Mouse (Mus musculus) intestine, embryonic 14.5 days (tissue): Measurements from ENCODE around the gene Szrd1. TPM values are rescaled to one million over a fixed set of nuclear protein-coding genes. Genes with fewer than 3 reads are reported as not detected.
"Not testable (repeated sequence)": the region's sequence is repeated elsewhere in the genome, so short reads cannot be mapped to it uniquely, and the experiment has no call there.

ENCODE experiments used
- ATAC-seq: fragments of 200-750 bp; cut with Nextera tagmentation; replicated peaks from 2 replicates; pipeline ENCODE4 v1.8.0; 2017; ENCODE audit warnings: low read depth, moderate number of reproducible peaks, moderate TSS enrichment, moderate library complexity; ENCODE audit not compliant: low FRiP score, low TSS enrichment
- DNase-seq: peaks from one replicate; pipeline ENCODE4 v3.0.0-alpha.2; 2018; ENCODE audit warnings: low spot score
- H3K27ac ChIP-seq: fragments of 300-500 bp; sonication (generic); 2 replicates; pipeline ENCODE4 v1.5.1; 2014; ENCODE audit warnings: low read depth, mild to moderate bottlenecking, control low read depth
- H3K27me3 ChIP-seq: fragments of 300-500 bp; sonication (generic); replicated peaks from 2 replicates; pipeline ENCODE4 v1.6.1; 2014; ENCODE audit warnings: low read length, control low read depth; ENCODE audit not compliant: control insufficient read depth, insufficient read depth
- H3K36me3 ChIP-seq: fragments of 300-500 bp; sonication (generic); 2 replicates; pipeline ENCODE4 v1.6.1; 2014; ENCODE audit warnings: low read length, control low read depth; ENCODE audit not compliant: control insufficient read depth, insufficient read depth
- H3K4me1 ChIP-seq: fragments of 300-500 bp; sonication (generic); replicated peaks from 2 replicates; pipeline ENCODE4 v1.6.1; 2014; ENCODE audit warnings: low read length, control low read depth, mixed read lengths; ENCODE audit not compliant: control insufficient read depth, insufficient read depth
- H3K4me2 ChIP-seq: fragments of 300-500 bp; sonication (generic); 2 replicates; pipeline ENCODE4 v1.6.1; 2014; ENCODE audit warnings: low read length
- H3K4me3 ChIP-seq: fragments of 300-500 bp; sonication (generic); 2 replicates; pipeline ENCODE4 v1.5.1; 2014; ENCODE audit warnings: low read depth, low read length, control low read depth, mixed read lengths
- H3K9ac ChIP-seq: fragments of 300-500 bp; sonication (generic); 2 replicates; pipeline ENCODE4 v1.6.1; 2014; ENCODE audit warnings: mild to moderate bottlenecking, low read length
- H3K9me3 ChIP-seq: fragments of 300-500 bp; sonication (generic); 2 replicates; pipeline ENCODE4 v1.6.1; 2016; ENCODE audit warnings: low read length, control low read depth; ENCODE audit not compliant: control insufficient read depth
- WGBS: fragments of 180-500 bp; shearing (Covaris S2); extraction: QIAGEN DNeasy Blood & Tissue Kit; methylation state at CpG from one replicate; pipeline ENCODE4 v1.1.7; 2014; 5-methylcytosine and 5-hydroxymethylcytosine counted together
- polyA plus RNA-seq: library from polyadenylated mRNA; unstranded; fragments of >200 nt; fragmentation: Nextera tagmentation; extraction: Ambion mirVana; gene quantifications from 2 replicates; pipeline ENCODE4 v1.2.1, GENCODE M21; 2014

Gene Szrd1
- polyA plus RNA-seq, 1 experiment from 2014 or later = 33.9 TPM

DNA sequence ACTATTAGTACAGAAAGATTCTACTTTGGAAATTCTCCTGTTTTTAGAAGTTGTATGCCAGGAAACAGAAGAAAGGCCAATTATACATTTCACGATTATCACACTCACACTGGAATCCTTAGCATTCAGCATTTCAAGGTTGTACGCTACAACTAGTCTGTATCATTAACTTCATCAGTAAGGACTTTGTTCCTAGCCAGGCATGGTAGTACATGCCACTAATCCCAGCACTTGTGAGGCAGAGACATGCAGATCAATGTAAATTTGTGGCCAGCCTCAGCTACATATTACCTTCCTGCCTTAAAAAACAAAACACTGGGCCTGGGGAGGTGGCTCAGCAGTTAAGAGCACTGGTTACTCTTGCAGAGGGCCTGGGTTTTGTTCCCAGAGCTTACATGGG, 19.0 kb upstream of the Szrd1 start:
- Histone ChIP-seq H3K36me3 (no peaks in the 10 kb centered on the region), H3K27ac (no peak overlapping the region), H3K9ac (no peak overlapping the region), H3K4me1 (peaks cover 18% of the 10 kb centered on the region), H3K4me2 (no peak overlapping the region), H3K4me3 (no peak overlapping the region), H3K9me3 (no peaks in the 10 kb centered on the region), H3K27me3 (no peaks in the 10 kb centered on the region)
- no peak for ATAC-seq
- WGBS = 70% methylated on average over 2 of the region's 2 CpGs
- no peak for DNase-seq

DNA sequence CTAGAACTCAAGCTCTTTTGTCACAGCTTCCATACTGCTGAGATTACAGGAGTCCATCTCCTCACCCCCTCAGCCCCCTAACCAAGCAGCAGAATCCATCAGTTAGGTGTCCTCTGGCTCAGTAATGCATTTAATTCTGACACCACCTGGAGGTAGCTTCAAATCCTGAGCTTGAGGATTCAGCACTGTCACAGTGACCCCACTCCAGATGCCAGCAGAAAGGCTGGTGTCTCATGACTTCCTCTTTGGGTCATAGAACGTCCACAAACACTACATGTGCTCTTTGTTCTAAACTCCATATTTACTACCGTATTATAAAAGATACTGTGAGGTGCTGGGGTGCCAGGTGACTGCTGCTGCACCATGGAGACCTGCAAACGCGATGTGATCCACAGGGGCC, 17.9 kb upstream of the Szrd1 start:
- Histone ChIP-seq H3K36me3 (no peaks in the 10 kb centered on the region), H3K9ac (no peak overlapping the region), H3K27me3 (no peaks in the 10 kb centered on the region), H3K9me3 (no peaks in the 10 kb centered on the region), H3K4me3 (no peak overlapping the region), H3K4me2 (no peak overlapping the region), H3K4me1 (peaks cover 18% of the 10 kb centered on the region), H3K27ac (no peak overlapping the region)
- 71% methylated on average over 4 of the region's 4 CpGs for WGBS
- ATAC-seq (no peak), DNase-seq (no peak)

GRCm38 (mm10) chr4:141149116-141149515, 9.5 kb upstream of the Szrd1 start:
- H3K4me1 ChIP-seq = peaks cover 8% of the 10 kb centered on the region
- H3K9me3 ChIP-seq = no peaks in the 10 kb centered on the region
- no peaks in the 10 kb centered on the region for H3K27me3 ChIP-seq
- H3K27ac ChIP-seq = no peak overlapping the region
- H3K4me3 ChIP-seq = peak overlapping the region; percentile 68
- H3K9ac ChIP-seq = peak overlapping the region; percentile 78
- H3K36me3 ChIP-seq = no peaks in the 10 kb centered on the region
- DNase-seq (no peak), ATAC-seq (no peak)
- peak overlapping the region; percentile 82 for H3K4me2 ChIP-seq
- WGBS = 26% methylated on average over 7 of the region's 7 CpGs

DNA sequence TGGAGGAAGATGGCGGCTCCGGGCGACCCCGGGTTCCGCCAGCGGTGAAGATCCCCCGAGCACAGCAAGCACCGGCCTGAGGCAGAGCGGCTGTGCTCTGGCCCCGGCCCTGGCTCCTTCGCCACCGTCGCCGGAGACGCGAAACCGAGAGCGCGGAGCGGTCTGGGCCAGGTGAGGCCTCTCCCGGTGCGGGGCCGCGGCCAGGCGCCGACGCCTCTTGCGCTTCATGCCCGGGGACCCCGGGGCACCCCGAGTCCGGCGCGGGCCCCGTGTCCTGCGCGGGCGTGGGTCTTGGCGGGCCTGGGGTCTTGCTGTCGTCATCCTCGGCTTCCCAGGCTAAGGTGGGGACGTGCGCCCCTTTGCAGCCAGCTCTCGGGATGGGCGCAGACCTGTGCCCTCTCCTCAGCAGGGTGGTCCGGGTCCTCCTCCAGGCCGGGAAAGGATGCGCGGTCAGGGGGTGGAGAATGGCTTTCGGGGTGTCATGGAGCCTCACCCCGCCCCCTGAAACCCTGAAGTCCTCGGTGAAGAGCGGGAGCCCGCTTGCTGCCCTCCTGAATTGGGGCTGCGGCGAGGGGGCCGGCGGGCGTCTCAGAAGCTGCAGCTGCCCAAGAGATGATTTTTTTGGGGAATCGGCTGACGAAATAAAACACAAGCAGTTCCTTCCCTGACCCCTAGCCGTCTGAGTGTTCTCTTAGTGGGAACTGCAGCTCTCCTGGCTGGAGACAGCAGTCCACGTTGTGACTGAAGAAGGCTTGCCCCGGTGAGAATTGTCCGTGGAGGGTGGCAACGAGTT, 8.6 kb upstream of the Szrd1 start:
- peak overlapping the region; percentile 97 for H3K27ac ChIP-seq
- no peaks in the 10 kb centered on the region for H3K27me3 ChIP-seq
- H3K4me3 ChIP-seq = peak overlapping the region; percentile 68
- H3K9ac ChIP-seq = peak overlapping the region; percentile 78
- peaks cover 7% of the 10 kb centered on the region for H3K4me1 ChIP-seq
- ATAC-seq = peak; percentile 83
- WGBS = under 1% methylated on average over 57 of the region's 66 CpGs
- peak overlapping the region; percentile 82 for H3K4me2 ChIP-seq
- H3K36me3 ChIP-seq = no peaks in the 10 kb centered on the region
- peak; percentile 79 for DNase-seq
- no peaks in the 10 kb centered on the region for H3K9me3 ChIP-seq

- H3K9ac ChIP-seq = peak within 1 kb of the TSS; percentile 78
- peak within 1 kb of the TSS; percentile 97 for H3K27ac ChIP-seq
- H3K4me3 ChIP-seq = peak within 1 kb of the TSS; percentile 68
- no peaks in the 10 kb centered on the region for H3K9me3 ChIP-seq
- no peaks in the 10 kb centered on the region for H3K27me3 ChIP-seq
- ATAC-seq = peak; percentile 85
- H3K36me3 ChIP-seq = no peaks in the 10 kb centered on the region
- H3K4me2 ChIP-seq = peak within 1 kb of the TSS; percentile 82
- peak; percentile 97 for DNase-seq
- 7% methylated on average over 52 of the region's 58 CpGs for WGBS
- H3K4me1 ChIP-seq = peaks cover 7% of the 10 kb centered on the region
These were observed 7.8 kb upstream of the Szrd1 start, which contains the start of gene Fbxo42 for GRCm38 (mm10) chr4:141147112-141148008. Gene Fbxo42, plus strand, starts transcription at chr4:141147913.

- H3K9me3 ChIP-seq = no peaks in the 10 kb centered on the region
- H3K27me3 ChIP-seq = no peaks in the 10 kb centered on the region
- DNase-seq = no peak
- WGBS = 96% methylated on average over 6 of the region's 6 CpGs
- no peak for ATAC-seq
- peaks cover 7% of the 10 kb centered on the region for H3K4me1 ChIP-seq
- peak overlapping the region; percentile 82 for H3K4me2 ChIP-seq
- no peak overlapping the region; the same call in 1 of the 2 replicates for H3K27ac ChIP-seq
- H3K36me3 ChIP-seq = no peaks in the 10 kb centered on the region
- H3K4me3 ChIP-seq = no peak overlapping the region
- no peak overlapping the region for H3K9ac ChIP-seq
These were observed 7.0 kb upstream of the Szrd1 start for GRCm38 (mm10) chr4:141146491-141147033.

GRCm38 (mm10) chr4:141145124-141145523, 5.5 kb upstream of the Szrd1 start:
- H3K4me2 ChIP-seq, H3K36me3 ChIP-seq, H3K9me3 ChIP-seq, H3K27me3 ChIP-seq, H3K4me1 ChIP-seq, ATAC-seq, H3K9ac ChIP-seq, H3K4me3 ChIP-seq, H3K27ac ChIP-seq, DNase-seq: not testable (repeated sequence)
- WGBS = 87% methylated on average over 8 of the region's 16 CpGs

GRCm38 (mm10) chr4:141142285-141142811, 2.8 kb upstream of the Szrd1 start:
- Histone ChIP-seq H3K9me3 (no peaks in the 10 kb centered on the region), H3K27ac (no peak overlapping the region), H3K4me1 (peaks cover 16% of the 10 kb centered on the region), H3K4me2 (peak overlapping the region; percentile 21), H3K27me3 (no peaks in the 10 kb centered on the region), H3K36me3 (no peaks in the 10 kb centered on the region), H3K9ac (0 out of 2 replicates have a peak overlapping the region, but pooled peaks have one; percentile 27), H3K4me3 (no peak overlapping the region)
- DNase-seq (peak; percentile 85), ATAC-seq (no peak)
- WGBS = 31% methylated on average over 9 of the region's 9 CpGs
